Mouse (Mus musculus): ENCODE results near the gene Kcnq1. TPM values are rescaled to one million over a fixed set of nuclear protein-coding genes. Genes with fewer than 3 reads are reported as not detected.

Gene Kcnq1
- polyA plus RNA-seq, 1 experiment from 2014 or later: 0.73 TPM

GRCm38 (mm10) chr7:143380466-143381073 lies 274.4 kb downstream of the Kcnq1 start:
- H3K36me3 ChIP-seq: no peaks in the 10 kb centered on the region
- ATAC-seq (ENCODE audit: insufficient number of reproducible peaks, insufficient read depth, low FRiP score, low TSS enrichment): no peak
- no peaks in the 10 kb centered on the region for H3K27me3 ChIP-seq
- H3K4me2 ChIP-seq (replicated peaks): no peak overlapping the region
- peaks cover 8% of the 10 kb centered on the region for H3K4me1 ChIP-seq
- H3K9me3 ChIP-seq: no peaks in the 10 kb centered on the region
- 51% methylated on average over 20 of the region's 20 CpGs for WGBS
- H3K4me3 ChIP-seq: no peak overlapping the region
- no peak overlapping the region; the same call in 1 of the 2 replicates for H3K27ac ChIP-seq
- H3K9ac ChIP-seq: no peak overlapping the region; the same call in 1 of the 2 replicates

- WGBS: 32% methylated on average over 1 of the region's 1 CpGs
- ATAC-seq (ENCODE audit: insufficient number of reproducible peaks, insufficient read depth, low FRiP score, low TSS enrichment): no peak
These were observed 280.5 kb downstream of the Kcnq1 start for GRCm38 (mm10) chr7:143386632-143387031.

GRCm38 (mm10) chr7:143388783-143389695 lies 282.9 kb downstream of the Kcnq1 start:
- 0 out of 2 replicates have a peak, but pooled peaks cover 3% of the 10 kb centered on the region for H3K27me3 ChIP-seq
- peak; percentile 67 for ATAC-seq (ENCODE audit: insufficient number of reproducible peaks, insufficient read depth, low FRiP score, low TSS enrichment)
- no peaks in the 10 kb centered on the region for H3K9me3 ChIP-seq
- H3K27ac ChIP-seq: peak overlapping the region; percentile 77
- H3K36me3 ChIP-seq: no peaks in the 10 kb centered on the region
- H3K4me1 ChIP-seq: peaks cover 23% of the 10 kb centered on the region
- H3K9ac ChIP-seq: no peak overlapping the region
- H3K4me2 ChIP-seq (replicated peaks): 0 out of 2 replicates have a peak overlapping the region, but pooled peaks have one; percentile 20
- WGBS: 52% methylated on average over 27 of the region's 27 CpGs
- H3K4me3 ChIP-seq: no peak overlapping the region

More at GRCm38 (mm10) chr7:143386632-143387031, 280.5 kb downstream of the Kcnq1 start:
- Histone ChIP-seq H3K27ac (no peak overlapping the region), H3K4me1 (peaks cover 23% of the 10 kb centered on the region), H3K27me3 (0 out of 2 replicates have a peak, but pooled peaks cover 3% of the 10 kb centered on the region), H3K4me3 (no peak overlapping the region), H3K9ac (no peak overlapping the region), H3K36me3 (no peaks in the 10 kb centered on the region), H3K9me3 (no peaks in the 10 kb centered on the region), H3K4me2 (replicated peaks) (no peak overlapping the region)

GRCm38 (mm10) chr7:143389860-143390259 lies 283.7 kb downstream of the Kcnq1 start:
- Histone ChIP-seq H3K27me3 (0 out of 2 replicates have a peak, but pooled peaks cover 3% of the 10 kb centered on the region), H3K36me3 (no peaks in the 10 kb centered on the region), H3K27ac (peak overlapping the region; percentile 77), H3K4me3 (no peak overlapping the region), H3K9me3 (no peaks in the 10 kb centered on the region), H3K9ac (no peak overlapping the region), H3K4me2 (replicated peaks) (no peak overlapping the region), H3K4me1 (peaks cover 23% of the 10 kb centered on the region)
- WGBS: 89% methylated on average over 2 of the region's 2 CpGs
- no peak for ATAC-seq (ENCODE audit: insufficient number of reproducible peaks, insufficient read depth, low FRiP score, low TSS enrichment)

- Histone ChIP-seq H3K27me3 (0 out of 2 replicates have a peak, but pooled peaks cover 3% of the 10 kb centered on the region), H3K36me3 (no peaks in the 10 kb centered on the region), H3K9me3 (no peaks in the 10 kb centered on the region), H3K4me2 (replicated peaks) (no peak overlapping the region), H3K27ac (peak overlapping the region; percentile 77; the same call in 1 of the 2 replicates), H3K4me1 (peaks cover 28% of the 10 kb centered on the region), H3K4me3 (no peak overlapping the region), H3K9ac (no peak overlapping the region)
- no peak for ATAC-seq (ENCODE audit: insufficient number of reproducible peaks, insufficient read depth, low FRiP score, low TSS enrichment)
- WGBS: 75% methylated on average over 12 of the region's 12 CpGs
These were observed 284.3 kb downstream of the Kcnq1 start for GRCm38 (mm10) chr7:143390277-143390948.

- Histone ChIP-seq H3K9me3 (no peaks in the 10 kb centered on the region), H3K27ac (peak overlapping the region; percentile 50; the same call in 1 of the 2 replicates), H3K36me3 (no peaks in the 10 kb centered on the region), H3K4me3 (no peak overlapping the region), H3K4me2 (replicated peaks) (no peak overlapping the region), H3K4me1 (peaks cover 12% of the 10 kb centered on the region; the same call in 1 of the 2 replicates), H3K27me3 (0 out of 2 replicates have a peak, but pooled peaks cover 3% of the 10 kb centered on the region), H3K9ac (no peak overlapping the region)
- 57% methylated on average over 9 of the region's 9 CpGs for WGBS
- ATAC-seq (ENCODE audit: insufficient number of reproducible peaks, insufficient read depth, low FRiP score, low TSS enrichment): no peak
These were observed 289.0 kb downstream of the Kcnq1 start for GRCm38 (mm10) chr7:143395113-143395563.

- H3K27me3 ChIP-seq: no peaks in the 10 kb centered on the region
- no peaks in the 10 kb centered on the region for H3K36me3 ChIP-seq
- H3K4me1 ChIP-seq: peaks cover 7% of the 10 kb centered on the region; the same call in 1 of the 2 replicates
- no peak for ATAC-seq (ENCODE audit: insufficient number of reproducible peaks, insufficient read depth, low FRiP score, low TSS enrichment)
- H3K9ac ChIP-seq: no peak overlapping the region
- H3K4me2 ChIP-seq (replicated peaks): no peak overlapping the region
- H3K9me3 ChIP-seq: 0 out of 2 replicates have a peak, but pooled peaks cover 2% of the 10 kb centered on the region
- WGBS: 79% methylated on average over 10 of the region's 10 CpGs
- no peak overlapping the region for H3K27ac ChIP-seq
- no peak overlapping the region for H3K4me3 ChIP-seq
These were observed 293.6 kb downstream of the Kcnq1 start for GRCm38 (mm10) chr7:143399756-143400155.

GRCm38 (mm10) chr7:143400599-143400998 lies 294.4 kb downstream of the Kcnq1 start:
- Histone ChIP-seq H3K4me2 (replicated peaks) (no peak overlapping the region), H3K4me1 (0 out of 2 replicates have a peak, but pooled peaks cover under 1% of the 10 kb centered on the region), H3K36me3 (no peaks in the 10 kb centered on the region), H3K27ac (no peak overlapping the region), H3K9me3 (0 out of 2 replicates have a peak, but pooled peaks cover 2% of the 10 kb centered on the region), H3K9ac (no peak overlapping the region), H3K4me3 (no peak overlapping the region), H3K27me3 (no peaks in the 10 kb centered on the region)
- WGBS: 46% methylated on average over 6 of the region's 6 CpGs
- no peak for ATAC-seq (ENCODE audit: insufficient number of reproducible peaks, insufficient read depth, low FRiP score, low TSS enrichment)

GRCm38 (mm10) chr7:143401429-143402016 lies 295.4 kb downstream of the Kcnq1 start:
- 61% methylated on average over 5 of the region's 5 CpGs for WGBS
- no peak overlapping the region for H3K4me3 ChIP-seq
- no peak overlapping the region for H3K4me2 ChIP-seq (replicated peaks)
- H3K36me3 ChIP-seq: no peaks in the 10 kb centered on the region
- H3K27ac ChIP-seq: no peak overlapping the region
- H3K4me1 ChIP-seq: no peaks in the 10 kb centered on the region
- no peak overlapping the region for H3K9ac ChIP-seq
- ATAC-seq (ENCODE audit: insufficient number of reproducible peaks, insufficient read depth, low FRiP score, low TSS enrichment): no peak
- no peaks in the 10 kb centered on the region for H3K27me3 ChIP-seq
- H3K9me3 ChIP-seq: 0 out of 2 replicates have a peak, but pooled peaks cover 2% of the 10 kb centered on the region

- Histone ChIP-seq H3K36me3 (no peaks in the 10 kb centered on the region), H3K4me3 (no peak overlapping the region), H3K9me3 (0 out of 2 replicates have a peak, but pooled peaks cover 2% of the 10 kb centered on the region), H3K27ac (no peak overlapping the region), H3K4me1 (peaks cover 19% of the 10 kb centered on the region), H3K9ac (no peak overlapping the region), H3K4me2 (replicated peaks) (no peak overlapping the region), H3K27me3 (no peaks in the 10 kb centered on the region)
- WGBS: 69% methylated on average over 6 of the region's 6 CpGs
- no peak for ATAC-seq (ENCODE audit: insufficient number of reproducible peaks, insufficient read depth, low FRiP score, low TSS enrichment)
These were observed 298.1 kb downstream of the Kcnq1 start for GRCm38 (mm10) chr7:143404296-143404695.

Data from embryonic facial prominence, embryonic 12.5 days (tissue).